26 mouse cellular contexts compared by ENCODE assay signal in the genomic region with DNA sequence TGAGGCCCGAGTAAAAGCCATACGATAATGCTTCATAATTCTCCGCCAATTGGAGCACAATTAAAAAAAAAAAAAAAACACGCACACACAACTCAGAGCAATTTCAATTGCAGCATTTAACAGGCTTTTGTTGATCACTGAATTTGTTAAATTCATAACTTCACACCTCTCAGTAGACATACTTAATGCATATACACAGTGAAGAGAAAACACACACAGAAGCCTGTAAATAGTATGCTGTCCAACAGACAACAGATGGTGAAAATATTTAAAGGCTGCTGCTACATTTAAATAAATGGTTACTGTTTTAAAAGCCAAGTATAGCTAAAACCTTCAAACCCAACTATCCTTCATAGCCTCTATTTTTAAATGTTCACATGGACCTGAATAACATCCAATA.
"Had no signal": no experiment of that assay in that cellular context is flagged by ENCODE, and none has a peak within 500 bp of the region (broad histone marks: within the 10 kb centered on the region; RNA-seq: fewer than 3 reads in every experiment).

No protein-coding gene starts in this region.

- H3K27me3 ChIP-seq: heart, embryonic 12.5 days; hindbrain, embryonic 13.5 days; hindbrain, embryonic 15.5 days; kidney, embryonic 15.5 days; limb, embryonic 13.5 days; limb, embryonic 15.5 days; liver, embryonic 12.5 days had no signal

- H3K27ac ChIP-seq: heart, embryonic 10.5 days; hindbrain, embryonic 13.5 days; hindbrain, embryonic 15.5 days; hindbrain, postnatal 0 days; kidney, embryonic 15.5 days; layer of hippocampus, adult 2 months; left cerebral cortex, adult 2 months; limb, embryonic 13.5 days; limb, embryonic 15.5 days; liver, embryonic 12.5 days; liver, embryonic 14.5 days had no signal

- H3K36me3 ChIP-seq: heart, embryonic 10.5 days; heart, embryonic 12.5 days; hindbrain, embryonic 13.5 days; hindbrain, embryonic 15.5 days; kidney, embryonic 15.5 days; limb, embryonic 13.5 days; limb, embryonic 15.5 days; liver, embryonic 12.5 days had no signal

- H3K9me3 ChIP-seq: heart, embryonic 10.5 days; heart, embryonic 12.5 days; hindbrain, embryonic 13.5 days; hindbrain, embryonic 15.5 days; kidney, embryonic 15.5 days; limb, embryonic 13.5 days; limb, embryonic 15.5 days; liver, embryonic 12.5 days had no signal

- ATAC-seq: hindbrain, postnatal 0 days; intestine, embryonic 16.5 days; liver, embryonic 12.5 days had no signal

- H3K9ac ChIP-seq: heart, embryonic 12.5 days; hindbrain, embryonic 13.5 days; hindbrain, embryonic 15.5 days; kidney, embryonic 15.5 days; limb, embryonic 13.5 days; limb, embryonic 15.5 days; liver, embryonic 12.5 days; liver, embryonic 14.5 days had no signal

- H3K4me3 ChIP-seq: heart, embryonic 10.5 days; heart, embryonic 12.5 days; hindbrain, embryonic 13.5 days; hindbrain, embryonic 15.5 days; kidney, embryonic 15.5 days; layer of hippocampus, adult 2 months; left cerebral cortex, adult 2 months; limb, embryonic 13.5 days; limb, embryonic 15.5 days; liver, embryonic 12.5 days had no signal

- DNase-seq: gastrocnemius, postnatal 10 days; gastrocnemius, postnatal 25 days; heart, adult 18-20 months; heart, postnatal 14 days; heart, postnatal 36 days; kidney, adult 11 months; kidney, adult 2 months; kidney, adult 9 months; kidney, postnatal 10 days; kidney, postnatal 25 days; kidney, postnatal 4 days; left cerebral cortex, postnatal 4 days; lung, adult 18-20 months had no signal

- H3K4me2 ChIP-seq: heart, embryonic 12.5 days; hindbrain, embryonic 13.5 days; hindbrain, embryonic 15.5 days; kidney, embryonic 15.5 days; limb, embryonic 13.5 days; limb, embryonic 15.5 days; liver, embryonic 12.5 days had no signal

- H3K4me1 ChIP-seq: heart, embryonic 10.5 days; heart, embryonic 12.5 days; hindbrain, embryonic 13.5 days; hindbrain, embryonic 15.5 days; kidney, embryonic 15.5 days; limb, embryonic 13.5 days; limb, embryonic 15.5 days; liver, embryonic 12.5 days had no signal
